Mouse (Mus musculus) liver, adult 2 months (tissue): ENCODE results near the gene Ak3.

Experiments used
- CTCF ChIP-seq: fragments of 200-500 bp; IDR thresholded peaks from 2 replicates; pipeline ENCODE4 v1.5.1; 2011; ENCODE audit warnings: low read depth, low read length, control low read depth
- POLR2A ChIP-seq: fragments of 200-500 bp; IDR thresholded peaks from 2 replicates; pipeline ENCODE4 v1.6.1; 2011; ENCODE audit warnings: low read length, control low read depth; ENCODE audit not compliant: insufficient read depth; ENCODE audit errors: extremely low read depth

- TF ChIP-seq CTCF (peak; percentile 67), POLR2A (no peak)
Measured at GRCm38 (mm10) chr19:29019647-29020046, 28.1 kb downstream of the Ak3 start.
